Mouse (Mus musculus) left cerebral cortex, postnatal 36 days (tissue): ENCODE results near the gene Gm5134. TPM values are rescaled to one million over a fixed set of nuclear protein-coding genes. Genes with fewer than 3 reads are reported as not detected.

Experiments used
- DNase-seq, 2 experiments: peaks; one replicate each; pipeline ENCODE4 v3.0.0; 2021 to 2022; ENCODE audit warnings: low spot score in 2 of 2, mixed read lengths in 1 of 2
- intact Hi-C: fragments of 180-260 bp; cut with DNase I; formaldehyde crosslinking; loops from one replicate; pipeline ENCODE4 v1.15.1; 2025
- microRNA-seq: library from miRNA; unstranded; fragments of <30 nt; microRNA quantifications from one replicate; pipeline ENCODE4 v1.2.0, GENCODE M21; 2022
- total RNA-seq, 2 experiments: library from RNA; stranded (reverse); gene quantifications; 2 replicates each; pipeline ENCODE4 v1.2.3; 2021

Gene Gm5134
- total RNA-seq, 2 experiments from 2014 or later = not detected

DNA sequence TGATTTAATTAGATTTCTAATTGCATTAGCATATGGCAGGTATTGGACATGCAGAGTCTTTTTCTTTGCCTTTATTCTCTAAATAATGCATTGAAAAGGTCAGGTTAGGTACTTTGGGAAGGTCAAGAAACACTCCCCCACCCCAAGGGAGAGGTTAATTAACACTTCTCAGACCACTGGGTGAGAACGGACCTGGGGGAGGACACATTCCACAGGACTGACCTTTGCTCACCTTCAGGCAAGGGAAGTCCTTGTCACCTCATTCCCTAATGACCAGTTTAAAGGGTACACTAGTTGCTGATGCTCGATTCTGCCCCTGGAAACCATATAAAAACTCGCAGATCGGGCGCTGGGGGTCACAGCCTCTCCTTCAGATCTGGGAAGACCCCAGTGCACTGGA is 75.0 kb downstream of the Gm5134 start:
- DNase-seq = no peak
- intact Hi-C loops = no loop called here

DNA sequence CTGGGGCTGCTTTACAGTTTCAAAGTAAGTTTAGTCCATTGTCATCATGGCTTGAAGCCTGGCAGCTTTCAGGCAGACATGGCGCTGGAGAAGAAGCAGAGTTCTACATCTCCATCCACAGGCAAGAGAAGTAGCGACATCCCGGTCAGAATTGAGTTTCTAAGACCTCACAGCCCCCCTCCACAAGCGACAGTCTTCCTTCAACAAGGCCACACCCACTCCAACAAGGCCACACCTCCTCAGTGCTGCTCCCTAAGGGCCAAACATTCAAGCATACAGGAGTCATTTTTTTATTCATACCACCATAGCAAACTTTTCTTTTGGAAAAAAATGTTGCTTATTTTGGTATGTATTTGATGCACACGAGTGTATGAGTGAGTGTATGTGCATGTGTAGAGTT is 76.2 kb downstream of the Gm5134 start:
- no peak for DNase-seq
- intact Hi-C loops = no loop called here

- DNase-seq = no peak
- intact Hi-C loops = no loop called here
These were observed 77.4 kb downstream of the Gm5134 start for GRCm38 (mm10) chr10:76031511-76032401.

GRCm38 (mm10) chr10:76032402-76033118 is 78.2 kb downstream of the Gm5134 start, which contains the start of gene Zfp280b:
Gene Zfp280b, plus strand, starts transcription at chr10:76032650.
- intact Hi-C loops = no loop called here
- DNase-seq = peak; percentile 93 to 94

GRCm38 (mm10) chr10:76033119-76033455 is 78.8 kb downstream of the Gm5134 start:
- no peak for DNase-seq
- intact Hi-C loops = no loop called here

DNA sequence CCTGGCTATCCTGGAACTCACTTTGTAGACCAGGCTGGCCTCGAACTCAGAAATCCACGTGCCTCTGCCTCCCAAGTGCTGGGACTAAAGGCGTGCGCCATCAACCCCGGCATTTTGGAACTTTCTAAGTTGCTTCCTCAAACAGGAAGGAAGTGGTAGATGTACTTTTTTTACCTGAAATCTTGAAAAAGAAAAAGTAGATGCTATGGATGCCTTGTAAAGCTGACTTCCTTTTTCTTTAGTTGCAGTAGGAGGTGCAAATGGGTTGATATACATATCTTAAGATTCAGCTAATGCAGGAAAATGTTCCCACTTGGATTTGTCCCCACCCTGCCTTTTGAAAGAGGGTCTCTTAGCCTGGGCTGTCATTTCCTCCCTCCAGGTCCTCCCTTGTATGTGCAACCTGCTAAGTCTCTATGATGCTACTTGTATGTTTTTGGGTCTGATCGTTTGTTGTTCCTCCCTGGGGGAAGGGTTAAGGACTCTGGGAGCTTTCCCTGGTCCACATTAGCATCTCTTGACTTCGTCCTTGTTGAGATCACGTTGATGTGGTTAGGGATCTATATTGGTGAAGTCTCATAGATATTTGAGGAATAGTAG is 79.8 kb downstream of the Gm5134 start:
- intact Hi-C loops = no loop called here
- no peak for DNase-seq

- intact Hi-C loops = no loop called here
- DNase-seq = no peak
These were observed 81.0 kb downstream of the Gm5134 start for GRCm38 (mm10) chr10:76035277-76035676.

DNA sequence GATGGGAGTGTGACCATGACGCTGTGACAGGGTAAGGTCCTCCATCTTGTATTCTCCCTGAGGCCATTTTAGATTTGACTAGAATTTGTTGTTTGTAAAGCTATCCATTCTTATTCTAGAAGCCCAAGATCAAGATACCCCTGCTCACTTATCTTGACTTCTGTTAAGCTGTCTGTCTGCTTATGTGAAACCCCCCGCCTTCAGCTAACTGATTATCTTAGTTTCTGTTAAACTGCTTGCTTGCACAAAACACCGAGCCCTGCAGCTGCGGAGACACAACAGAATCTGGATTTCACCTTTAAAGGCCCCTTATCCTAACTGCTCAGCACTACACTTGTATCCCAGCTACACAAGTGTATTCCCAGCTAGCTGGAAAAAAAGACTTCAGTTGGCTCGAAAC is 82.6 kb downstream of the Gm5134 start:
- DNase-seq = no peak
- intact Hi-C loops = no loop called here

DNA sequence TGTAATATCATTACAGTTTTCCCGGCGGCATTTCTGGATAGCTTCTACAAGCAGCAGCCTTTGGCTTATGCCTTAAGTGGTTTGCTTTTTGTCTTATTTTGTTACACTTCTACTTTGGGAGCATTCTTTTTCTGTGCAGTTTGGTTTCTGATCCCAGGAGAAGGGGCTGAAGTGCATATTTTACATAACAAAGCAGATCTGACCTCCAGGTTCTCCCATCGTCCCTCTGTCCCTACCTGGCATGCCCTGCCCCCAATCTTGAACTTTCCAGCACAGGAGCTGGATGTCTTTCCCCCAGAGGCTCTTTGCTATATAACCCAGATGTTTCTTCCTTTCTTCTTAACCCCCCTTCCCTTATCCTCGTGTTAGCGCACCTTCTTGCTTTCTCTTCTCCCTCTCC is 91.0 kb downstream of the Gm5134 start:
- intact Hi-C loops = no loop called here
- no peak for DNase-seq

GRCm38 (mm10) chr10:76046754-76047153 is 92.4 kb downstream of the Gm5134 start:
- no peak for DNase-seq
- intact Hi-C loops = no loop called here

DNA sequence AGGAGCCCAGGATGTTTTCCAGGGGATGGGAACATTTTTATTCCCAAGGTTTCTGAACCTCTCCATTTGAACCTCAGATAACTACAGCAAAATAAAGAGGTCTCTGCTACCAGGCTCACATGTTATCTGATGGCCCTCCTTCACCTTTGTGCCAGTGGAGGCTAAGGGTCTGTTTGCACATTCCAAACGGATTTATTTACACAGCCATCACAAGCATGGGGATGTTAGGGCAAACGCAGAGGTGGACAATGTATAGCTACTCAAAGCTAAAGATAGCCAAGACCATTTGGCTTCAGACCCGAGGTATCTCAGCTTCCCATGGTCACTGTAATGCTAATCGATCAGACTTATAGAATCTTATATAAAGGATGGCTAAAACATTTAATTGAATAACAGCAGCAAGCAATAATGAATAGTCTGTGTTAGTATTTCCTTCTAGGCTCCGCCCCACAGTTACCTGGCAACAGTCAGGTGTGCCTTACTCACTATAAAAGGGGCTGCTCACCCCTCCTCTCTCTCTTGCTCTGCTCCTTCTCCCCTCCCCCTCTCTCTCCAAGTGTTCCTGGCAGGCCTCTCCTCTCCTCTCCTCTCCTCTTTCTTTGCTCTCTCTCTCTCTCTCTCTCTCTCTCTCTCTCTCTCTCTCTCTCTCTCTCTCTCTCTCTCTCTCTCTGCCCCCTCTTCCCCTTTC is 93.0 kb downstream of the Gm5134 start:
- no peak for DNase-seq
- intact Hi-C loops = no loop called here

DNA sequence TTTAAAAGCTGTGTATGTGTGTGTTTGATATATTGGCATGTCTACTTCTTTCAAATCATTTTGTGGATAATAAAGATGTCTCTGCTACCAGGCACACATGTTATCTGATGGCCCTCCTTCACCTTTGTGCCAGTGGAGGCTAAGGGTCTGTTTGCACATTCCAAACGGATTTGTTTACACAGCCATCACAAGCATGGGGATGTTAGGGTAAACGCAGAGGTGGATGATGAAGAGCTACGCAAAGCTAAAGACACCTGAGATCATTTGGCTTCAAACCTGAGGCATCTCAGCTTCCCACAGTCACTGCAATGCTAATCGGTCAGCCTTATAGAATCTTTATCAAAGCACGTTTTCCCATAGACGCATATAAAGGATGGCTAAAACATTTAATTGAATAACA is 94.7 kb downstream of the Gm5134 start:
- no peak for DNase-seq
- intact Hi-C loops = no loop called here

- intact Hi-C loops = no loop called here
- DNase-seq = no peak
These were observed 97.5 kb downstream of the Gm5134 start for GRCm38 (mm10) chr10:76051860-76052259.

Small RNA genes within 50 kb of the gene (microRNA-seq; reads per million reads assigned to microRNA genes)
- gene Mir6409 = not detected

Other genes starting within 250 kb of the Gm5134 start
- gene Cabin1, start 190.2 kb upstream of the Gm5134 start, total RNA-seq = 10 to 100 TPM; 66.4 to 85.5 TPM
- gene Ddt, start 181.1 kb upstream of the Gm5134 start, total RNA-seq = 10 to 100 TPM; 43.5 to 50.0 TPM
- not detected for gene Gm20441, start 173.6 kb upstream of the Gm5134 start, total RNA-seq
- 1 to 10 TPM in 1 of 2 experiments, under 1 TPM in 1; 0.91 to 2.0 TPM for gene Gstt3, start 173.1 kb upstream of the Gm5134 start, total RNA-seq
- gene Gstt1, start 155.9 kb upstream of the Gm5134 start, total RNA-seq = 10 to 100 TPM in 1 of 2 experiments, 1 to 10 TPM in 1; 6.2 to 11.4 TPM
- gene Gstt4, start 132.0 kb upstream of the Gm5134 start, total RNA-seq = not detected
- gene Gstt2, start 117.1 kb upstream of the Gm5134 start, total RNA-seq = 1 to 10 TPM; 4.8 to 5.0 TPM
- 100 to 1,000 TPM; 506 to 546 TPM for gene Mif, start 94.3 kb upstream of the Gm5134 start, total RNA-seq
- 1 to 10 TPM; 3.3 to 3.8 TPM for gene Derl3, start 61.1 kb upstream of the Gm5134 start, total RNA-seq
- 10 to 100 TPM; 80.0 to 82.4 TPM for gene Smarcb1, start 32.9 kb upstream of the Gm5134 start, total RNA-seq
- 100 to 1,000 TPM; 373 to 446 TPM for gene Chchd10, start 21.4 kb upstream of the Gm5134 start, total RNA-seq
- gene Mmp11, start 18.0 kb upstream of the Gm5134 start, total RNA-seq = 1 to 10 TPM in 1 of 2 experiments, under 1 TPM in 1; 0.79 to 1.7 TPM
- gene Gm867, start 13.8 kb upstream of the Gm5134 start, total RNA-seq = under 1 TPM in 1 of 2 experiments, not detected in 1; 0.35 TPM
- not detected for gene Vpreb3, start 11.5 kb upstream of the Gm5134 start, total RNA-seq
- gene Zfp280b, start 78.1 kb downstream of the Gm5134 start, total RNA-seq = 10 to 100 TPM; 14.6 TPM
- not detected for gene Slc5a4b, start 156.4 kb downstream of the Gm5134 start, total RNA-seq
- not detected for gene Slc5a4a, start 192.9 kb downstream of the Gm5134 start, total RNA-seq